Mouse (Mus musculus): ENCODE measurements around the gene Aloxe3.

The Aloxe3 gene

DNA sequence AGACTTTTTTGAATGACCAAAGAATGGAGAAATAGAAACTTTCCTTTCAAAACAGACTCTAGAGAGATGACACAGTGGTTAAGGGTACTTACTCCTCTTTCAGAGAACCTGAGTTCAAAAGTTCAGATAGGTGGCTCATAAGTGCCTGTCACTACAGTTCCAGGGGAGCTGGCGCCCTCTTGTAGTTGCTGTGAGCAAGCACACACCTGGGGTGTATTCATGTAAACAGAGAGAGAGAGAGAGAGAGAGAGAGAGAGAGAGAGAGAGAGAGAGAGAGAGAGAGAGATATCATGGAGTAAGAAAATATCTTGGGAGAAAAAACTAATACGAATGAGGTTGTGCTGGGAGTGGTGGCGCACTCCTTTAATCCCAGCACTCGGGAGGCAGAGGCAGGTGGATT lies 54.4 kb downstream of the Aloxe3 start:
- no peak for DNase-seq (ENCODE audit: low spot score)

- no peak for DNase-seq (ENCODE audit: low spot score)
These were observed 59.3 kb downstream of the Aloxe3 start for GRCm38 (mm10) chr11:69185031-69185430.

DNA sequence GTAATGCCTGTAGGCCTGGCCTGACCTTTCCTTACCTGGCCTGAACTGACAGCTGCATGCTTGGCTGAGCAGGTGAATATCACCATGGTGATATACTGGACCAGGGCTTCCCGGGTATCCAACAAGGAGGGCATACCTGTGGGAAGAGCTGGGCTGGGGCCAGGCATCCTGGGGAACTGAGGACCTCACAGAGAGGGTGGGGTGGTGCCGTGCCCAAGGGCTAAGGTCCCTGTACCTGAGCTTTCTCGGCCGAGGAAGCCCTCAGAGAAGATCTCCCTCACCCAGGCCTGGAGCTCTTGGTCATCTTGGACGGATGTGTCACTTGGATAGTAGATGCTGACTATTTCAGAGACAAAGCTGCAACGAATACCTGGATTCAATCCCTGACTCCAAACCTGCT lies 60.2 kb downstream of the Aloxe3 start:
- no peak for DNase-seq (ENCODE audit: low spot score)

GRCm38 (mm10) chr11:69192840-69193239 lies 67.1 kb downstream of the Aloxe3 start:
- DNase-seq (ENCODE audit: low spot score): peak; percentile 33

- DNase-seq (ENCODE audit: low spot score): no peak
These were observed 71.1 kb downstream of the Aloxe3 start for GRCm38 (mm10) chr11:69196766-69197165.

DNA sequence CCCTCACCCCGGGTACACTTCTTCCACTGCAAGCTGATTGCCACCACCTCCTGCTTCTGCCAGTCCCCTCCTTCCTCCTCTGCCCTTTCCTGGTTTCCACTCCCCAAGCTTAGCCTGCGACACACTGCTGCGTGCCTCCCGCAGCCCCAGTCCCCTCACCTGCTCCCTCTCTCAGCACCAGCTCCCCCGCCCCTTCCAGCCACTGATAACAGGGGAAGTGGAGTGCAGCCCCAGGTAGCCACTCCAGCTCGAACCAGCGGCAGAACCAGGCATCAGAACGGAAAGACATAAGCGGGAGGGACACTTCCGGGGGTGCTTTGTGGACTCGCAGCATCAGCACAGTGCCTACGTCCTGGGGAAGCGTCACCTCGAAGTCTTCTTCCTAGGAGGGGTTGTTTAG lies 71.5 kb downstream of the Aloxe3 start:
- DNase-seq (ENCODE audit: low spot score): no peak

DNA sequence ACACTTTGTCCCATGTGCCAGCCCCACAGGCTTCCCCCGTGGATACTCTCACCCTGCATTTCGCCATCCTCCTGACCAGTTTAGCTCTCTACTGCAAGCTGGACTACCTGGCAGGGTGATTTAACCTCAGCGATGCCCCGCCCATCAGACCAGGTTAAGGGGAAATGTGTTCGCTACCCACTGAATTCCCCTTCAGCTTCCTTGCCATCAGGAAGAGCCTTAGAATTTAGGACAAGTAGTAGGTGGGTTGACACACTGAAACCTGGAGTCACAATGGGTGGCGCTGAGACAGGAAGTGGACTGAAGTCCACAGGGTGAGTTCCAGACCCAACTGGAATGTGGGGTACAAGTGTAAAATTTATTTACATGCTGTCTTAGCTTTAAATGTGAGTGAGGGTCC lies 72.0 kb downstream of the Aloxe3 start, which contains the start of gene Alox8:
Alox8 (minus strand) TSS at position 101 of the 400 bp plus-strand sequence.
- no peak for DNase-seq (ENCODE audit: low spot score)
